Mouse (Mus musculus) intestine, embryonic 15.5 days (tissue): Measurements from ENCODE around the gene Plekhh1. TPM values are rescaled to one million over a fixed set of nuclear protein-coding genes. Genes with fewer than 3 reads are reported as not detected.

ENCODE experiments used
- ATAC-seq: fragments of 200-750 bp; cut with Nextera tagmentation; 2 replicates; pipeline ENCODE4 v1.8.0; 2017; ENCODE audit warnings: moderate TSS enrichment, moderate library complexity
- H3K27ac ChIP-seq: fragments of 300-500 bp; sonication (generic); 2 replicates; pipeline ENCODE4 v1.5.1; 2015; ENCODE audit warnings: mild to moderate bottlenecking, inconsistent platforms
- H3K27me3 ChIP-seq: fragments of 300-500 bp; sonication (generic); replicated peaks from 2 replicates; pipeline ENCODE4 v1.6.1; 2015; ENCODE audit warnings: inconsistent platforms
- H3K36me3 ChIP-seq: fragments of 300-500 bp; sonication (generic); 2 replicates; pipeline ENCODE4 v1.6.1; 2015; ENCODE audit warnings: inconsistent platforms
- H3K4me1 ChIP-seq: fragments of 300-500 bp; sonication (generic); replicated peaks from 2 replicates; pipeline ENCODE4 v1.6.1; 2015; ENCODE audit warnings: inconsistent platforms
- H3K4me2 ChIP-seq: fragments of 300-500 bp; sonication (generic); replicated peaks from 2 replicates; pipeline ENCODE4 v1.6.1; 2015; ENCODE audit warnings: mild to moderate bottlenecking, inconsistent platforms
- H3K4me3 ChIP-seq: fragments of 300-500 bp; sonication (generic); replicated peaks from 2 replicates; pipeline ENCODE4 v1.5.1; 2015; ENCODE audit warnings: inconsistent platforms
- H3K9ac ChIP-seq: fragments of 300-500 bp; sonication (generic); 2 replicates; pipeline ENCODE4 v1.6.1; 2015; ENCODE audit warnings: inconsistent platforms
- H3K9me3 ChIP-seq: fragments of 300-500 bp; sonication (generic); 2 replicates; pipeline ENCODE4 v1.6.1; 2016; ENCODE audit warnings: inconsistent platforms
- WGBS: fragments of 180-500 bp; shearing (Covaris S2); methylation state at CpG from one replicate; pipeline ENCODE4 v1.1.7; 2015; 5-methylcytosine and 5-hydroxymethylcytosine counted together
- polyA plus RNA-seq: library from polyadenylated mRNA; unstranded; fragments of >200 nt; fragmentation: Nextera tagmentation; extraction: Ambion mirVana; gene quantifications from 2 replicates; pipeline ENCODE4 v1.2.1, GENCODE M21; 2015

Gene Plekhh1
- polyA plus RNA-seq, 1 experiment from 2014 or later, result 6.8 TPM

- Histone ChIP-seq H3K27me3 (no peaks in the 10 kb centered on the region), H3K4me2 (no peak overlapping the region), H3K4me3 (no peak overlapping the region), H3K9ac (no peak overlapping the region), H3K36me3 (no peaks in the 10 kb centered on the region), H3K4me1 (no peaks in the 10 kb centered on the region), H3K27ac (no peak overlapping the region), H3K9me3 (no peaks in the 10 kb centered on the region)
- WGBS, result 33% methylated on average over 4 of the region's 4 CpGs
- ATAC-seq, result no peak
Measured at GRCm38 (mm10) chr12:79092569-79092968, 63.6 kb downstream of the Plekhh1 start.

- no peaks in the 10 kb centered on the region for H3K9me3 ChIP-seq
- no peak overlapping the region for H3K4me2 ChIP-seq
- no peak overlapping the region for H3K27ac ChIP-seq
- no peaks in the 10 kb centered on the region for H3K4me1 ChIP-seq
- no peaks in the 10 kb centered on the region for H3K36me3 ChIP-seq
- H3K27me3 ChIP-seq, result no peaks in the 10 kb centered on the region
- no peak overlapping the region for H3K9ac ChIP-seq
- no peak overlapping the region for H3K4me3 ChIP-seq
- no peak for ATAC-seq
- WGBS, result 36% methylated on average over 3 of the region's 3 CpGs
Measured at GRCm38 (mm10) chr12:79097106-79097752, 68.3 kb downstream of the Plekhh1 start.

- Histone ChIP-seq H3K4me1 (no peaks in the 10 kb centered on the region), H3K9me3 (no peaks in the 10 kb centered on the region), H3K4me2 (no peak overlapping the region), H3K9ac (no peak overlapping the region), H3K27ac (no peak overlapping the region), H3K4me3 (no peak overlapping the region), H3K27me3 (no peaks in the 10 kb centered on the region), H3K36me3 (no peaks in the 10 kb centered on the region)
- 65% methylated on average over 3 of the region's 3 CpGs for WGBS
- ATAC-seq, result peak; percentile 55
Measured at GRCm38 (mm10) chr12:79103773-79104172, 74.8 kb downstream of the Plekhh1 start.

GRCm38 (mm10) chr12:79104544-79104943 lies 75.6 kb downstream of the Plekhh1 start:
- no peaks in the 10 kb centered on the region for H3K4me1 ChIP-seq
- no peak overlapping the region for H3K4me2 ChIP-seq
- no peaks in the 10 kb centered on the region for H3K36me3 ChIP-seq
- WGBS, result 75% methylated on average over 2 of the region's 2 CpGs
- no peak overlapping the region for H3K4me3 ChIP-seq
- no peak overlapping the region for H3K9ac ChIP-seq
- H3K27ac ChIP-seq, result no peak overlapping the region
- ATAC-seq, result no peak
- no peaks in the 10 kb centered on the region for H3K9me3 ChIP-seq
- no peaks in the 10 kb centered on the region for H3K27me3 ChIP-seq

- Histone ChIP-seq H3K9me3 (no peaks in the 10 kb centered on the region), H3K27ac (no peak overlapping the region), H3K4me2 (no peak overlapping the region), H3K4me1 (no peaks in the 10 kb centered on the region), H3K27me3 (no peaks in the 10 kb centered on the region), H3K36me3 (no peaks in the 10 kb centered on the region), H3K4me3 (no peak overlapping the region), H3K9ac (no peak overlapping the region)
- 71% methylated on average over 5 of the region's 5 CpGs for WGBS
- no peak for ATAC-seq
Measured at GRCm38 (mm10) chr12:79105312-79105711, 76.3 kb downstream of the Plekhh1 start.

GRCm38 (mm10) chr12:79118991-79119390 lies 90.0 kb downstream of the Plekhh1 start:
- Histone ChIP-seq H3K27ac (no peak overlapping the region), H3K4me1 (no peaks in the 10 kb centered on the region), H3K27me3 (no peaks in the 10 kb centered on the region), H3K9ac (no peak overlapping the region), H3K9me3 (no peaks in the 10 kb centered on the region), H3K4me2 (no peak overlapping the region), H3K36me3 (no peaks in the 10 kb centered on the region), H3K4me3 (no peak overlapping the region)
- 90% methylated on average over 4 of the region's 4 CpGs for WGBS
- ATAC-seq, result no peak

- Histone ChIP-seq H3K4me2 (no peak overlapping the region), H3K9ac (no peak overlapping the region), H3K4me3 (no peak overlapping the region), H3K9me3 (no peaks in the 10 kb centered on the region), H3K36me3 (no peaks in the 10 kb centered on the region), H3K27ac (no peak overlapping the region), H3K4me1 (no peaks in the 10 kb centered on the region), H3K27me3 (no peaks in the 10 kb centered on the region)
- 33% methylated on average over 3 of the region's 3 CpGs for WGBS
- ATAC-seq, result no peak
Measured at GRCm38 (mm10) chr12:79122820-79123219, 93.9 kb downstream of the Plekhh1 start.

GRCm38 (mm10) chr12:79130299-79131177 lies 101.6 kb downstream of the Plekhh1 start, which contains the start of gene Arg2:
TSS of gene Arg2 (plus strand) at chr12:79130777.
- Histone ChIP-seq H3K27me3 (peaks cover 33% of the 10 kb centered on the region), H3K27ac (no peak within 1 kb of the TSS), H3K4me2 (peak within 1 kb of the TSS; percentile 94), H3K4me3 (peak within 1 kb of the TSS; percentile 43), H3K9me3 (no peaks in the 10 kb centered on the region), H3K4me1 (peaks cover 14% of the 10 kb centered on the region), H3K36me3 (no peaks in the 10 kb centered on the region), H3K9ac (peak within 1 kb of the TSS; percentile 37)
- ATAC-seq, result peak; percentile 98
- under 1% methylated on average over 47 of the region's 47 CpGs for WGBS

Other genes with a start within 250 kb of the Plekhh1 start
- gene Atp6v1d, start 167.5 kb upstream of the Plekhh1 start, polyA plus RNA-seq, result 50.6 and 61.1 TPM in 2 replicates
- gene Eif2s1, start 167.3 kb upstream of the Plekhh1 start, polyA plus RNA-seq, result 227 and 228 TPM in 2 replicates
- 24.3 and 24.9 TPM in 2 replicates for gene Plek2, start 122.2 kb upstream of the Plekhh1 start, polyA plus RNA-seq
- gene Tmem229b, start 21.5 kb upstream of the Plekhh1 start, polyA plus RNA-seq, result 5.0 and 5.2 TPM in 2 replicates
- 25.4 and 26.0 TPM in 2 replicates for gene Pigh, start 60.5 kb downstream of the Plekhh1 start, polyA plus RNA-seq
- 0.55 and 1.1 TPM in 2 replicates for gene Arg2, start 101.6 kb downstream of the Plekhh1 start, polyA plus RNA-seq
- gene Vti1b, start 143.5 kb downstream of the Plekhh1 start, polyA plus RNA-seq, result 106 and 111 TPM in 2 replicates
- 34.7 and 38.9 TPM in 2 replicates for gene Rdh11, start 163.1 kb downstream of the Plekhh1 start, polyA plus RNA-seq
- gene Rdh12, start 179.8 kb downstream of the Plekhh1 start, polyA plus RNA-seq, result 1.3 and 1.4 TPM in 2 replicates